Mouse (Mus musculus) v-Abl transformed pro-B cells (cell line): Measurements from ENCODE around the gene Tbrg4.

Experiments
- in situ Hi-C, 2 experiments: fragments of 400-800 bp; cut with MboI; formaldehyde crosslinking; loops; one replicate each; pipeline ENCODE4 v1.15.1; 2025; ENCODE audit not compliant: unreplicated experiment in 2 of 2

Gene Tbrg4

DNA sequence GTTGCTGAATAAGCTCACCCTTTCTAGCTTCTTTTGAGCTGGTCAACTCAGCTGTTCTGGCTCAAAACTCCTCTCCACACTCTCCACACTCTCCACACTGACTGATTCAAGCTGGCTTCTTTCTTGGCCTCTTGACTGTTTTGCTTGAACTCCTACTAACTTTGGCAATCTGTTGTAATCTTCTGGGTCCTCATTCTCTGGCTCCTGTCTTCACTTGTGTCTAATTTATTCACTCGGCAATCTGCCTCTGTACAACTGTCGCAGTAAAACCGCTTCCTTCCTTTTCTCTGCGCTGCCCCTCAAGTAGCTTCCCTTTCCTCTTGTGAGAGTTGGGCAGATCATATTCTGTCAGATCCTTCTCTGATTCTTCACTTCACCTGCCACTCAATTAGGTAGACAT lies 1.9 kb upstream of the Tbrg4 start:
- in situ Hi-C loops, result loop anchor here (10.0 to 25.0 kb wide), 2 partner anchors 433 to 640 kb away; no protein-coding TSS in a partner anchor

DNA sequence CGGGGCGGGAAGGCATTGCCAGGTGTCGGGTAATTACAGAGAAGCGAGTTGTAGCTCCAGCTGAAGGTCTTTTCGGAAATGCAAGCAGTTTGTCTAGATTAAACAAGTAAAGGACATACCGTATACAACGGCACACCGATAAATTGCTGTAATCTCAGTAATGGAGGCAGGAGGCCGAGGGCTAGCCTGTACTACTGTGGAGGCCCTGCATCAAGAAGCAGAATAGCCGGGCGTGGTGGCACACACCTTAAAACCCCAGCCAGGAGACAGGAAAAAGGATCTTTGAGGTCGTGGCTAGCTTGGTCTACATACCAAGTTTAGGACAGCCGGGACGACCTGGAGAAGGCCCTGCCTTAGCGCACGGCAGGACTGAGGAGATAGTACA lies 513 bp upstream of the Tbrg4 start:
- in situ Hi-C loops, result loop anchor here (10.0 to 25.0 kb wide), 2 partner anchors 432 to 639 kb away; no protein-coding TSS in a partner anchor

DNA sequence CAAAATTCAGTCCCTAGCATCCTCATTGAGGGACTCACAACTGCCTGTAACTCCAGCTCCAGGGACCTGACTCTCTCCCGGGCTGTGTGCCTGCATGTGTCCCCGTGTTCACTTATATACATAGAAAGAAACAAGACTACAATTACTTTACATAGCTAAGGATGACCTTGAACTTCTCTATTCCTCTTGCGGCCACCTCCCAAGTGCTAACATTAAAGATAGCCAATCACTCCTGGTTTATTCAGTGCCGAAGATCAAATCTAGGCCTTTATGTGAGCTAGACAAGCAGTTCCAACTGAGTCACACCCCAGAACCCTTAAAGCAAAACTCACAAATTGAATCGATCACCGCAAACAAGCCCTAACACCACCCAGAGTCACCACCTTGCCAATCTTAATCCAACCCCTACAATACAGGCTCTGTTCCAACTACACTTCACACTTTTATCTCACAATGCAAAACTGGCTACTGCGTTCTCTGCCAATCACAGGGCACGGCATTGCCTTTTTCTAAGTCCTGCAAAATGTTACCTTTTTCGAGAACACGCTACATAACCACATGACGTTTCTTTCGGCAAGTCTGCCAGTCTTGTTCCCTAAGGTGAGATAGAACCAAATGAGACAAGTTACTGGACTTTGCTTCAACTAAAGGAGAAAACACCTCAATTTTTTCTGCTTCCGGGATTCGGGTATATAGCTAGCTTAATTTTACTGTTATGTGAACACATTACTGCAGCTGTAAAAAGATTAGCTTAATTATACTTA lies 1.1 kb downstream of the Tbrg4 start:
- in situ Hi-C loops, result loop anchor here (5.0 to 25.0 kb wide), 3 partner anchors 38 to 638 kb away; no protein-coding TSS in a partner anchor

DNA sequence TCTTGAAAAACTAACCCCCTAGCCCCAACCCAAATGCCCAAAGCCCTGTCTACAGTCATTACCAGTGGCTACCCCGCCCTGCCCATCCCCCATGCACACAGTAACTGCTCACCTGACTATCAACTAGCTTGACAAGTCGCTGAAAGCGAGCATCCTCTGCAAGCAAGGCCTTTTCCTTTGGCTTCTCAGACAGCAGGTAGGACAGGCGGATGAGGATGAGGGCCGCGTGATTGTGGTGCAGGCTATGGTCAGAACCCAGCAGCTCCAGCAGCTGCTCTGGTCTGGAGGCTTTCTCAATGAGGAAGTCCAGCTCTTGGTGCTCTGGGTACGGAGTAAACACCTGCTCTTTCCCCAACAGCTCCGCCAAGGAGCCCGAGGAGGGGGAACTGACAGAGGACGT lies 2.2 kb downstream of the Tbrg4 start:
- in situ Hi-C loops, result loop anchor here (5.0 to 10.0 kb wide), 2 partner anchors 36 to 429 kb away; no protein-coding TSS in a partner anchor

GRCm38 (mm10) chr11:6615250-6616205 lies 10.3 kb downstream of the Tbrg4 start:
- in situ Hi-C loops, result no loop called here

DNA sequence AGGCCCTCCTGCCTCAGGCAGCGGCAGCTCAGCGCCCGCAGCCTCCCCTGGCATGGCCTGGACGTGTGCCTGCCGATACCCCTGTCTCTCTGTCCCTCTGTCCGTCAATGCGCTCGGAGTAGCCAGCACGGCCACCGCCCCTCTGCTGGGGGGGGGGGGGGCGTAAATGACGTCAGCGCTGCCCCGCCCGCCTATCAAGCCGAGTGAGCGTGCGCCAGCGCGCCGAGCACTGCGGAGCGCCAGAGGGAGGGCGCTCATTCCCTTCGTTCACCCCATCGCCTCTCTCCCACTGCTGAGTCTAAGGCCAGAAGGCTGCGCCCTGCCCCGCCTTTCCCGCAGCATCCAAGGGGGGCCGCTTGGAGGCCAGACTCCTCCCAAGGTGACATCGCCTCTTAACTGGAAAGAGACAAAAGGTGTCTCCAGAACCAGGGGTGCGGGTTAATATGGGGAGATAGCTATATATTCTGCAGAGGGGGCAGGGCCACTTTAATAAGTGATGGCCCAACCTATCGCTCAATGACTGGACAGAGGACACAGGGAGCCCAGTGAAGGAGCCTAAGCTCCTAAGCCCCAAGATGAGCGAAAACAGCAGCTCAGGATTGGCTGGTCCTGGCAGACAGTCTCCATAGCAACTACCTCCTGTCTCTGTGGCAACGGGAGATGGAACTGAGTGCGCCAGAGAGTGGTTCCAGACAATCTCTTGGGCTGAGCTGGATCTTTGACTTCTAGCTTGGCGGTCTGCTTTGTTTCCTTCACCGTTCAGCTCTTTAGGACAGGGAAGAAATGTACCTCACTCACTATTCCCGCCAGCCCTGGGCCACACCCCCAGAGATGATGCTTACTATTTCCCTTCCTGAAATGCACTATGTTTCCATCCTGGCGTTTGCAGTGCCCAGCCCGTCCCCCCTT lies 20.1 kb downstream of the Tbrg4 start, which contains the start of gene Nacad:
TSS of gene Nacad (minus strand) at position 563 of the 909 bp plus-strand sequence.
- in situ Hi-C loops, result no loop called here

DNA sequence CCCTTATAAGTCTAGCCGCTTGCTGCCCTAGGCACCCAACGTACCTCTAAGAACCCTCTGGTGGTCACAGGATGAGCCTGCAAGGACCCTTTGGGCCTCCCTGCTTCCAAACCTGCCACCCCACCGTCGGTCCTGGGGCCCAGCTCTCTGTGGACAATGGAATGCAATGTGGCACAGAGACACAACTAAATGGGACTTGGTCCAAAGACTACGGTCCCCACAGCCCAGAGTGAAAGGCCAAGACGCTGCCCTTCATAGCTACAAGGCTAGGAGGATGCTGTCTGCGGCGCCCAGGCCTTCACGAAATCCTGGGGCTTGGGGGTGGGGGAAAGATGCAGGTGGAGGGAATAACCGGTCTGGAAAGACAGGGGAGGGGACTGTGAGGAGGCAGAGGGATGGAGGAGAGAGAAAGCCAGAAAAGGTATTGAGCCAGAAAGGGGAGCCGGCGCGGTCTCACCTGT lies 20.8 kb downstream of the Tbrg4 start:
- in situ Hi-C loops, result no loop called here

DNA sequence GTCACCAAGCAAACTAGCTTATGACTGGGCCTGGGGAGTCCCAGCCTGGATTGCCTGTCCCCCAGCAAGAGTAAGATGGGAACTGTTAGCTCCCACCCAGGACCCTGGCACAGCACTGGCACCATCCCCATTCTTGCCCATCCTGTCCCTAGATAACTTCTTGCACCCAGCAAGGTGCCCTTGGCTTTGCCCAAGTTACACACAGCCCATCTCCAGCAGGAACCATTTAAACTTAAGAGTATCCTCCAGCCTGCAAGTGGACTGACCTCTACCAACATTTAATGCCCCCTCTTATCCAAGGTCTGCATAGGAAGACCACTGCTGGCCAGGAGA lies 21.3 kb downstream of the Tbrg4 start:
- in situ Hi-C loops, result no loop called here

DNA sequence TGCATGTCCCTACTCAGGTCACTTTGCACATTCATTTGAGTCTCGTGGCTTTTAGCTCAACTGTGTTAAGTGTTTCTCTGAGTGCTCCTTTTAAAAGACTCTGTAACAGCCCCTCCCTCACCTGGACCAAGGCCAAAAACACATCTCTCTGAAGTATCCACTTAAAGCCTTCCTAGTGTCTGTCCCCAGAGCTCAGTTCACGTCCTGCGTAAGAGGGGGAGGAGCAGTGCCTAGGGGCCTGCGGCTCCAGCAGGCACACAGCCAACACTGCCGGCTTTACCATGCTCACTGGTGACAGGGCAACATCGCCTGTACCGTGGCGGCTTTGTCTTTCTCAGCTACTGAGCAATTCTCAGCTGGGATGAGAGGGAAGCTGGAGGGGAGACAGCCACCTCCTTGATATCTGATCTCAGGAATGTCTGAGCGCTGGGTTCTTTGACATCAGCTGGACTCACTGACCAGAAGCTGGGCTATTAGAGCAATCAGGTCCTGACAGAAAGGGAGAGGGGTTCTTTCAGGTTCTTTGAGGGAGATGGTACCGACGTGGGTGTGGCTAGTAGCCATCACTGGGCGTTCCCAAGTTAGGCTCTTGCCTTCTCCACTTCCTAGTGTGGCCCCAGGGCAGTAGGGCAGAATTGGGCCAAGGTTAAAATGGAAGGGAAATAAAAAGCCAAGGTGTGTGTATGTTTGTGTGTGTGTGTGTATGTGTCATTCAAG lies 21.8 kb downstream of the Tbrg4 start:
- in situ Hi-C loops, result no loop called here

DNA sequence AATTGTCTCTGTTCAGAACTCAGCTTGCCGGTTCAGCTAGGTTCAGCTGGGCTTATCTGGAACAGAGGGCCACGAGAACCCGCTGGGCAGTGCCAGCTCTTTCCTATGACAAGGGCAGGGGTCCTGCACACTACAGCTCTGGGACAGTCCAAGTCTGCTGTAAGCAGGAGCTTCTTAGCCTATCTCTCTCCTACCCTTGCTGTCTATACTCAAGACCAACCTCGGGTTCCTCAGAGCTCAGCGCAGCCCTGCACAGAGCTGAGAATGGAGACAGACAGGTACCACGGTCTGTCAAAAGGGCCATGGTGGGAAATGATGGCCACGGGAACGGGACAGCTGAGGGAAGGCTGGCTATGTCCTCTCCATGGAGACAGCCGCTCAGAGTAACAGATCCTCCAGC lies 22.6 kb downstream of the Tbrg4 start:
- in situ Hi-C loops, result no loop called here

GRCm38 (mm10) chr11:6602662-6603061 lies 23.2 kb downstream of the Tbrg4 start:
- in situ Hi-C loops, result no loop called here

DNA sequence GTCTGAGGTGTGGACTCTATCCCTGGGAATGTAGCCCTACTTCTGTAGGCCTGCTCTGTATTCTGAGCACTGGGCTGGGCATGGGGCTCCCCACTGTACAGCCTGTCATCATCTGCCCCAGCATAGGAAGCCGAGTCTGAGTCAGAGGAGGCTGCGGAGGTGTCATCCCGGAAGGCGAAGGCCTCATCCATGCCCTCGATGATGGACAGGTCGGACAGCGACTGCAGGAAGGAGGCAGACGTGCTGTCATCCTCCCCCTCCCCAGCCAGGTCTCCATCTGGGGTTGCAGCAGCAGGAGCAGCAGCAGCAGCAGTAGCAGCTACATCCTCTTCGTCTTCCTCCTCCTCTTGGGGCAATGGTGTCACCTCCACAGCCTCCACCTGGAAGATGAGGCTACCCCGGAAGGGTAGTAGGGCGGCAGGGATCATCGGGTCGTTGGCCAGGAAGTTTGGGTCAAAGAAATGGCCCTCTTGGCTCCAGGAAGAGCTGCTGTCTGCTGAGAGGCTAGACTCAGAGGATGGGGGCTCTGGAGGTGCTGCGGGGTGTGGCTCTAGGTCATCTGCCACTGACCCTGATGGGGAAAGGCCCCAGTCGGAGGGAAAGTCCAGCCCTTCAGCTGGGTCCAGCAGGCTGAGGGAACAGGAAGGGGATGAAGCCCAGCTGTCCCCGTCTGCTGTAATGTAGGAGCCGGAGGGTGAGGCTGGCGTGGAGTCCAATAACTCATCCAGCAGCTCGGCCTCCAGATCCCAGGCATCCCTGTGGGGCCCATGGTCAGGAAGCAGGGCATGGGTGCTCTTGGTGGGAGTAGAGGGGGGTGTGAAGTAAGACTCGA lies 24.0 kb downstream of the Tbrg4 start:
- in situ Hi-C loops, result no loop called here

GRCm38 (mm10) chr11:6600284-6600944 lies 25.5 kb downstream of the Tbrg4 start:
- in situ Hi-C loops, result no loop called here

- in situ Hi-C loops, result loop anchor here in 1 of 2 experiments (25.0 kb wide), 1 partner anchor 163 kb away; the partner anchor contains the start of gene H2afv
Observed at GRCm38 (mm10) chr11:6599831-6600230, 26.0 kb downstream of the Tbrg4 start.

DNA sequence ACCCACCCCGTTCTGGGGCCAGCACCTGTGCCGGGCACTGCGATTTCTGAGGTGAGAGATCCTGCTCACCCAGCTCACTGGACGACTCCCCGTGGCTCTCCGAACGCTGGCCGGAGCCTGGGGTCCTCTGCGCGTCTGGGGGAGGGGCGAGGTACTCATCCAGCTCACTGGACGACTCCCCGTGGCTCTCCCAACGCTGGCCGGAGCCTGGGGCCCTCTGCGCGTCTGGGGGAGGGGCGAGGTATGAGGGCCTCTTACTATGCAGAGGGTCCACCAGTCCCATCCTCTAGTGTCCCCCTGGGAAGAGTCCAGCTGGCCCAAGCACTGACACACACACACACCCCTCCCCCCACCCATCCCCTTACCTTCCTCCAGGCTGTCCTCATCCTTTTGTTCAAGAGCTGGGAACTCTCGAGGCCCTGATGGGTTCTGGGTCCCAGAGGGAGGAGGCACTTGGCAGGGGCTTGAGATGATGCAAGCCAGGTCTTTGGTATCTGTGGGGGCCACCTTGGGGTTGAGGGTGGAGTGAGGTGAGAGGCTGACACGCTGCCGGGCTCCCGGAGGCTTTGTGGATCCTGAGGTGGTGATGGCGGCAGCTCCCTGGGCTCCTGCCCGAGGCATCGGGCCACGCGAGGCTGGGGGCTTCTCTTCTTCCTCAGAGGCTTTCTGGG lies 26.7 kb downstream of the Tbrg4 start:
- in situ Hi-C loops, result loop anchor here in 1 of 2 experiments (25.0 kb wide), 1 partner anchor 162 kb away; the partner anchor contains the start of gene H2afv

DNA sequence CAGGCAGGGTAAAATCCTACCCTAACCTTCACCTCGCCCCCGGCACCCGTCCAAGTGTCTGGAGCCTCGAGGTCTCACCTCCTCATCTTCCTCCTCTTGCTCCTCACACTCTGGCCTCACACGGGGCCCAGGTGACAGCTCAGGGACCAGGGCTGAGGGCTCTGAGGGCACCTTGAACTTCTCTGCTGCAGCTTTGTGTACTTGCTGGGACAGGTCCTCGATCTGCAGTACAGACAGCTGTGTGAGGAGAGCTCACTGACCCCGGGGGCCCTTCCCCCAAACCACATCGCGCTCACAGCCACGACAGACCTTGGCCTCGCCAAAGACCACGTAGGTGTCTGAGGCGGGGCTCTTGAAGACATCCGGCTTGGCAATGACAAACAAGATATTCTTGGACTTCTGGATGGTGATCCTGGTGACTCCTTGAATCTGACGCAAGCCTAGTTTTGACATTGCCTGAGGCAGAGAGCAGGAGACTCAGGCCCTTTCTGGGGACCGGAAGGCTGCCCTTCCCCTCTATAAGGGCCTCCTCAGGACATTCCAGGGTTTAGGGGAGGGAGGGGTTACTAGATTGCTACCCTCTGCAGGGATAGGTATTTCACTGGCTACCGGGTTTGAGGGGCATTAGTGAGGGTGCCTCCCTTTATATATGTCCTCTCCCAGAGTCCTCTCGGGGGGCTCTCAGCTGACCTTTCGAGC lies 27.5 kb downstream of the Tbrg4 start:
- in situ Hi-C loops, result loop anchor here in 1 of 2 experiments (25.0 kb wide), 1 partner anchor 161 kb away; the partner anchor contains the start of gene H2afv

DNA sequence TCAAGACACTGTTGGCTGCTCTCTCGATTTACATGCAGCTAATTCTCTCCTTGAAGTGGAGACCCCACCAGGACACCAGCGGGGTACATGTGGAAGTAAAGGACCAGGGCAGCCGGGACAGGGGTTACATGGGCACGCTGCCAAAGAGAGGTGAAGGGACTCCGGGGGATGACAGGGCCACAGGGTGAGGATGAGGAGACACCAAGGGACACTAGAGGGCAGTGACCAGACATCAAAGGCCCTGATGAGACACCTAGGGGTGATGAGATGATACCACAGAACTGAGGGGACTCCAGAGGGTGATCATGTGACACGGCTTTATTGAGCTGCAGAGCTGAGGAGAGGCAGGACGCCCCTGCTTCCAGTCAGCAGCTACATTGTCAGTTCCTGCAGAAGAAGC lies 28.3 kb downstream of the Tbrg4 start:
- in situ Hi-C loops, result loop anchor here in 1 of 2 experiments (25.0 kb wide), 1 partner anchor 160 kb away; the partner anchor contains the start of gene H2afv
